Mouse (Mus musculus): Measurements from ENCODE around the gene Smad6. TPM values are rescaled to one million over a fixed set of nuclear protein-coding genes. Genes with fewer than 3 reads are reported as not detected.

Gene Smad6
- total RNA-seq, 2 experiments from 2014 or later = 2.2 to 5.7 TPM

GRCm38 (mm10) chr9:63978682-63979081, 43.2 kb downstream of the Smad6 start:
- no peak for DNase-seq
- TF ChIP-seq CTCF (IDR thresholded peaks at IDR 0.05) = no peak
- Histone ChIP-seq H3K27ac (no peak overlapping the region), H3K4me3 (no peak overlapping the region)
- intact Hi-C loops (cut with DNase I) = no loop called here

- no peak for TF ChIP-seq CTCF (IDR thresholded peaks at IDR 0.05)
- no peak overlapping the region for H3K4me3 ChIP-seq
- H3K27ac ChIP-seq = no peak overlapping the region
- no peak for DNase-seq
- intact Hi-C loops (cut with DNase I) = no loop called here
Measured at GRCm38 (mm10) chr9:63975996-63976395, 45.9 kb downstream of the Smad6 start.

GRCm38 (mm10) chr9:63974258-63975023, 47.4 kb downstream of the Smad6 start:
- DNase-seq = no peak
- H3K4me3 ChIP-seq = no peak overlapping the region
- no peak for TF ChIP-seq CTCF (IDR thresholded peaks at IDR 0.05)
- intact Hi-C loops (cut with DNase I) = no loop called here
- peak overlapping the region; percentile 73 for H3K27ac ChIP-seq

GRCm38 (mm10) chr9:63973662-63974190, 48.1 kb downstream of the Smad6 start:
- intact Hi-C loops (cut with DNase I) = no loop called here

GRCm38 (mm10) chr9:63972576-63973290, 49.1 kb downstream of the Smad6 start:
- DNase-seq = no peak
- Histone ChIP-seq H3K27ac (peak overlapping the region; percentile 73), H3K4me3 (no peak overlapping the region)
- intact Hi-C loops (cut with DNase I) = no loop called here
- no peak for TF ChIP-seq CTCF (IDR thresholded peaks at IDR 0.05)

More at GRCm38 (mm10) chr9:63973662-63974190, 48.1 kb downstream of the Smad6 start:
- DNase-seq = no peak
- peak overlapping the region; percentile 73 for H3K27ac ChIP-seq
- H3K4me3 ChIP-seq = no peak overlapping the region
- no peak for TF ChIP-seq CTCF (IDR thresholded peaks at IDR 0.05)

GRCm38 (mm10) chr9:63971557-63971956, 50.3 kb downstream of the Smad6 start:
- no peak overlapping the region for H3K4me3 ChIP-seq
- no peak for TF ChIP-seq CTCF (IDR thresholded peaks at IDR 0.05)
- H3K27ac ChIP-seq = peak overlapping the region; percentile 35
- no peak for DNase-seq
- intact Hi-C loops (cut with DNase I) = no loop called here

- DNase-seq = no peak
- intact Hi-C loops (cut with DNase I) = no loop called here
- Histone ChIP-seq H3K27ac (peak overlapping the region; percentile 75), H3K4me3 (no peak overlapping the region)
- no peak for TF ChIP-seq CTCF (IDR thresholded peaks at IDR 0.05)
Measured at GRCm38 (mm10) chr9:63970836-63971235, 51.0 kb downstream of the Smad6 start.

GRCm38 (mm10) chr9:63970388-63970787, 51.5 kb downstream of the Smad6 start:
- DNase-seq = no peak
- no peak overlapping the region for H3K4me3 ChIP-seq
- TF ChIP-seq CTCF (IDR thresholded peaks at IDR 0.05) = no peak
- H3K27ac ChIP-seq = peak overlapping the region; percentile 75
- intact Hi-C loops (cut with DNase I) = no loop called here

GRCm38 (mm10) chr9:63969467-63969866, 52.4 kb downstream of the Smad6 start:
- no peak for TF ChIP-seq CTCF (IDR thresholded peaks at IDR 0.05)
- intact Hi-C loops (cut with DNase I) = loop anchor here (2.0 kb wide), 1 partner anchor 53 kb away; the partner anchor contains the start of gene Smad6
- H3K27ac ChIP-seq = peak overlapping the region; percentile 75
- no peak for DNase-seq
- H3K4me3 ChIP-seq = no peak overlapping the region

GRCm38 (mm10) chr9:63968592-63968991, 53.3 kb downstream of the Smad6 start:
- peak; percentile 95 for DNase-seq
- intact Hi-C loops (cut with DNase I) = loop anchor here (2.0 kb wide), 1 partner anchor 54 kb away; the partner anchor contains the start of gene Smad6
- H3K27ac ChIP-seq = peak overlapping the region; percentile 75
- no peak for TF ChIP-seq CTCF (IDR thresholded peaks at IDR 0.05)
- peak overlapping the region; percentile 21; the same call in 1 of the 2 replicates for H3K4me3 ChIP-seq

- H3K27ac ChIP-seq = peak overlapping the region; percentile 46
- DNase-seq = no peak
- H3K4me3 ChIP-seq = no peak overlapping the region
Measured at GRCm38 (mm10) chr9:63967408-63968172, 54.3 kb downstream of the Smad6 start.

GRCm38 (mm10) chr9:63965579-63965981, 56.3 kb downstream of the Smad6 start:
- no peak for TF ChIP-seq CTCF (IDR thresholded peaks at IDR 0.05)
- Histone ChIP-seq H3K27ac (no peak overlapping the region), H3K4me3 (no peak overlapping the region)
- intact Hi-C loops (cut with DNase I) = no loop called here
- no peak for DNase-seq

More at GRCm38 (mm10) chr9:63967408-63968172, 54.3 kb downstream of the Smad6 start:
- intact Hi-C loops (cut with DNase I) = loop anchor here (2.0 kb wide), 1 partner anchor 55 kb away; the partner anchor contains the start of gene Smad6
- TF ChIP-seq CTCF (IDR thresholded peaks at IDR 0.05) = no peak
